Mouse (Mus musculus) lung, embryonic 14.5 days (tissue): ENCODE measurements around the gene Bcl2l14. TPM values are rescaled to one million over a fixed set of nuclear protein-coding genes. Genes with fewer than 3 reads are reported as not detected.

Experiments used
- ATAC-seq: fragments of 200-750 bp; cut with Nextera tagmentation; 2 replicates; pipeline ENCODE4 v1.8.0; 2017; ENCODE audit warnings: mild to moderate bottlenecking, moderate TSS enrichment, moderate library complexity; ENCODE audit not compliant: insufficient read depth
- DNase-seq: peaks from one replicate; pipeline ENCODE4 v3.0.0-alpha.2; 2015
- H3K27ac ChIP-seq: fragments of 300-500 bp; sonication (generic); 2 replicates; pipeline ENCODE4 v1.5.1; 2014; ENCODE audit warnings: low read depth, mild to moderate bottlenecking, moderate library complexity
- H3K27me3 ChIP-seq: fragments of 300-500 bp; sonication (generic); 2 replicates; pipeline ENCODE4 v1.6.1; 2014; ENCODE audit warnings: low read length, control low read depth; ENCODE audit not compliant: insufficient read depth
- H3K36me3 ChIP-seq: fragments of 300-500 bp; sonication (generic); 2 replicates; pipeline ENCODE4 v1.6.1; 2014; ENCODE audit warnings: control low read depth; ENCODE audit not compliant: insufficient read depth
- H3K4me1 ChIP-seq: fragments of 300-500 bp; sonication (generic); 2 replicates; pipeline ENCODE4 v1.6.1; 2014; ENCODE audit warnings: antibody characterized with exemption, control low read depth; ENCODE audit not compliant: insufficient read depth
- H3K4me2 ChIP-seq: fragments of 300-500 bp; sonication (generic); 2 replicates; pipeline ENCODE4 v1.6.1; 2014; ENCODE audit warnings: mild to moderate bottlenecking
- H3K4me3 ChIP-seq: fragments of 300-500 bp; sonication (generic); 2 replicates; pipeline ENCODE4 v1.5.1; 2014; ENCODE audit warnings: low read depth, low read length
- H3K9ac ChIP-seq: fragments of 300-500 bp; sonication (generic); 2 replicates; pipeline ENCODE4 v1.6.1; 2014
- H3K9me3 ChIP-seq: fragments of 300-500 bp; sonication (generic); 2 replicates; pipeline ENCODE4 v1.6.1; 2016; ENCODE audit warnings: low read depth, low read length, control low read depth
- CTCF ChIP-seq: IDR thresholded peaks from 2 replicates; pipeline ENCODE4 v1.5.1; 2016; ENCODE audit warnings: antibody characterized with exemption, low read depth
- WGBS: fragments of 180-500 bp; shearing (Covaris S2); extraction: QIAGEN DNeasy Blood & Tissue Kit; methylation state at CpG from one replicate; pipeline ENCODE4 v1.1.7; 2014; 5-methylcytosine and 5-hydroxymethylcytosine counted together
- polyA plus RNA-seq: library from polyadenylated mRNA; unstranded; fragments of >200 nt; fragmentation: Nextera tagmentation; extraction: Ambion mirVana; gene quantifications from 2 replicates; pipeline ENCODE4 v1.2.1, GENCODE M21; 2014

Bcl2l14 gene
- polyA plus RNA-seq, 1 experiment from 2014 or later = 2.8 TPM

DNA sequence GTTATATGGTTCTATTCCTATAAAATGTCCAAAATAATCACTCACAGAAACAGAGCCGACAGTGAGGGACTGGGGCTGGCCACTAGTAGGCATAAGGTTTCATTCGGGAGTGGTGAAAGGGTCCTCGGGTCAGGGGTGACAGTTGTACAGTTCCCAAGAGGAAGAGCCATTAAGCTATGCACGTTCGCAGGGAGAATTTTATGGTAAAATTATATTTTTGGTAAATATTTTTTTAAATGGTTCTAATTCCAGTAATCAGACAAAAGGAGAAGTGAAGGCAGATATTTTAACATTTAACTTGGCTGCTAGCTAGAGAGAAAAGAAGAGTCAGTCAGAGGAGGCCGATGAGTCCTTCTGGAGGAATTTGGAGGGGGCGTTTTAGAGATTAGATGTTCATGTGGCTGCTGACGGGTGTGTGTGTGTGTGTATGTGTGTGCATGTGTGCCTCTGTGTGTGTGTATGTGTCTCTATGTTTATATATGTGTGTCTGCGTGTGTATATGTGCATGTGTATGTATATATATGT is 38.8 kb downstream of the Bcl2l14 start:
- 62% methylated on average over 9 of the region's 9 CpGs for WGBS
- H3K27me3 ChIP-seq = no peaks in the 10 kb centered on the region
- no peak overlapping the region for H3K9ac ChIP-seq
- H3K4me2 ChIP-seq = no peak overlapping the region
- H3K27ac ChIP-seq = no peak overlapping the region
- DNase-seq = no peak
- no peak for TF ChIP-seq CTCF
- no peaks in the 10 kb centered on the region for H3K9me3 ChIP-seq
- H3K4me3 ChIP-seq = no peak overlapping the region
- no peaks in the 10 kb centered on the region for H3K36me3 ChIP-seq
- ATAC-seq = no peak
- H3K4me1 ChIP-seq = no peaks in the 10 kb centered on the region

DNA sequence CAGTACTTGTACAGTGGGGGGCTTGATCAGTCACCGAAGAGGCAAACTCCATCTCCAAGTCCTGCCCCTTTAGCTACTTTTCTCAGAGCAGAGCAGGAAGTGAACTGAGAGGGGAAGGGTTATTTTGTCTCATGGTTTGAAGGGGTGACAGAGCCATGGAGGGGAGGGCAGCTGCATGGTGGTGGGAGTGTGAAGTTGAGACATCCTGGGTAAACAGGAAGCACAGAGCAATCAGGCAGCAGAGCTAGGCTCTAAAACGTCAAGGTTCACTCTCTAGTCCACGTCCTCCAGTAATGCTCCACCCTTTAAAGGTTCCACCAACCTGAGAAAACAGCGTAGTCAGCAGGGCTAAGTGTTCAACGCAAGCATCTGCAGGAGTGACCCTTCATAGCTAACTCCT is 40.8 kb downstream of the Bcl2l14 start:
- H3K9me3 ChIP-seq = no peaks in the 10 kb centered on the region
- no peaks in the 10 kb centered on the region for H3K4me1 ChIP-seq
- ATAC-seq (no peak), DNase-seq (no peak)
- TF ChIP-seq CTCF = no peak
- no peaks in the 10 kb centered on the region for H3K27me3 ChIP-seq
- 57% methylated on average over 5 of the region's 5 CpGs for WGBS
- H3K36me3 ChIP-seq = no peaks in the 10 kb centered on the region
- no peak overlapping the region for H3K27ac ChIP-seq
- H3K4me3 ChIP-seq = no peak overlapping the region
- H3K9ac ChIP-seq = no peak overlapping the region
- H3K4me2 ChIP-seq = no peak overlapping the region

DNA sequence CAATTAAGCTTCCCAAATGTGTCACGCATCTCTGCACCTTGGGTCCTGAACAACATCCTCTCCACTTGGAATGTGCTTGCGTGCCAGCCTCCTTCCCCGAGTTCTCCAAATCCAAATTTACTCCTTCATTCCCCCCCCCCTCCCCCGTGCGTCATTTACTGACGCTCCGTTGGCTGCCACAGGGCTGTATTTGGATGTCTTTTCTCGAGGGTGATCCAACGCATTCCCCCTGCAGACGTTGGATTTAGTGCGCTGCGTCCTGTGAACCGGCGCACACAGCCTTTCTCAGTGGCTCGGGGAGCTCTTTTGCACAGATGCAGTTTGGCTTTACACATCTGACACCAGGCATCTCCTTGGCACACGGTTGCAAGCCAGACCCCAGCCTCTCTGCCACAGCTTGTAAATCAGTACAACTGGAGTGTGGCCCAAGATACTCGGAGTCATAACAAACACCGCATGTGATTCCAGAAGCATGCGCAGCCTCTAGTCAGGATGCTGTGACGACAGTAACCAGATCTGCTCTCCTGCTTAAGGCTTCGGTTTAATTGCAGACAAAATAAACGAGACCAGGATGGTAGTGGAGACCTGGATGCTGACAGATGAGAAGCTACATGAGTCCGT is 43.4 kb downstream of the Bcl2l14 start:
- Histone ChIP-seq H3K4me3 (peak overlapping the region; percentile 17; the same call in 1 of the 2 replicates), H3K27ac (peak overlapping the region; percentile 73; the same call in 1 of the 2 replicates), H3K9me3 (no peaks in the 10 kb centered on the region), H3K27me3 (no peaks in the 10 kb centered on the region), H3K4me1 (no peaks in the 10 kb centered on the region; the same call in 1 of the 2 replicates), H3K4me2 (peak overlapping the region; percentile 55), H3K9ac (peak overlapping the region; percentile 40), H3K36me3 (no peaks in the 10 kb centered on the region)
- no peak for TF ChIP-seq CTCF
- DNase-seq (peak; percentile 86), ATAC-seq (peak; percentile 88)
- WGBS = 16% methylated on average over 23 of the region's 23 CpGs

DNA sequence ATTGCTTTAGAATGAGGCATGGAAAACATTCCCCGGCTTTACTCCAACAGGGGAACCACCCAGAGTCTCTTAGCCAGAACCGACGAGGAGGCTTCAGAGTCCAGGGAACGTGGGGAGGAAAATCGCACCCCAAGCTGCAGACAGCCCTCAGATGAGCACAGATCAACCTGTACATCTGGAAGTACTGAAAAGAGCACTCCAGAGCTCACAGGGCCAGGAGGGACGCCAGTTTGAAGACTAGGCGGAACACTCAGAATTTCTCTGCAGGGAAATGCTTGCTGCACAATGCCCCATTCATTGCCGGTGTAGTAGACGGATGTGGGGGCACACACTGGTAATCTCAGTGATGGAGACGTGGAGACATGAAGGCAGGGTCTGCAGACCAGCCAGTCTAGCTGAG is 43.9 kb downstream of the Bcl2l14 start:
- Histone ChIP-seq H3K27ac (peak overlapping the region; percentile 73; the same call in 1 of the 2 replicates), H3K9me3 (no peaks in the 10 kb centered on the region), H3K9ac (peak overlapping the region; percentile 40; the same call in 1 of the 2 replicates), H3K27me3 (no peaks in the 10 kb centered on the region), H3K4me1 (no peaks in the 10 kb centered on the region; the same call in 1 of the 2 replicates), H3K4me2 (peak overlapping the region; percentile 55), H3K36me3 (peaks cover 3% of the 10 kb centered on the region; the same call in 1 of the 2 replicates), H3K4me3 (0 out of 2 replicates have a peak overlapping the region, but pooled peaks have one; percentile 17)
- WGBS = 21% methylated on average over 10 of the region's 10 CpGs
- TF ChIP-seq CTCF = no peak
- ATAC-seq (peak; percentile 9; the same call in 1 of the 2 replicates), DNase-seq (peak; percentile 42)

DNA sequence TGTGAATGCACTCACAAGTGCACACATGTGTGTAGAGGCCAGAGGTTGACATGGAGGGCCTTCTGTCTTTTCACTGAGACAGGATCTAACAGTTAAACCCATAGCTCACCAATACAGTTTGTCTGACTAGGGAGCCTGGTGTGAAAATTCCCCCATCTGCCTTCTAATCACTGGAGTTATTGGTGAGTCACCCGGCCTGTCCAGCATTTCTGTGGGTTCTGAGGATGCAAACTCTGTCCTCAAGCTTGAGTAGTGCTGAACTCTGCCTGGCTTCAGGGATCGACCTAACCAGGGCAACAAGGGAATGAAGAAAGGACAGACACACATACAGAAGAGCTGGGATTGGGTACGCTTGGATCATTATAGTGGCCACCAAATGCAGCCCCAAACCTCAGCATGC is 45.6 kb downstream of the Bcl2l14 start:
- Histone ChIP-seq H3K27ac (no peak overlapping the region), H3K36me3 (peaks cover 17% of the 10 kb centered on the region), H3K4me3 (no peak overlapping the region), H3K27me3 (no peaks in the 10 kb centered on the region), H3K4me2 (no peak overlapping the region), H3K4me1 (no peaks in the 10 kb centered on the region; the same call in 1 of the 2 replicates), H3K9ac (no peak overlapping the region), H3K9me3 (no peaks in the 10 kb centered on the region)
- ATAC-seq = no peak
- TF ChIP-seq CTCF = no peak
- DNase-seq = no peak
- 89% methylated on average over 3 of the region's 3 CpGs for WGBS

DNA sequence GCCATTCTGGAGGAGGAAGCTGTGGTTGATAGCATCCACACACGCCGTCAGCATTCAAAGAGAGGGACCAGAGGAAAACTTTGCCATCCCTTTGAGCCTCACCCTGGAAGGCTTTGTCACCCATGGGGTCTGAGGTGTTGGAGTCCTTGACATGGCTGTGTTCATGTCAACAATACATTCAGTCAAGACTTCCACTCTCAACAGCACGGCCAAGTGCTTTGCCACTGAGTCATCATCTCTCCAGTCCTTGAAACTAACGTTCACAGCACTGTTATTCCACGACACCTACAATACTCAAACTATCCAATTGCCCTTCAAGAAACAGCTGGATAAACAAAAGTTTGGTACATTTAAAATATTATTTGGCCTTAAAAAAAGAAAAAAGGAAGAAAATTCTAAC is 46.1 kb downstream of the Bcl2l14 start:
- ATAC-seq (no peak), DNase-seq (no peak)
- H3K27ac ChIP-seq = no peak overlapping the region
- 66% methylated on average over 5 of the region's 5 CpGs for WGBS
- H3K27me3 ChIP-seq = no peaks in the 10 kb centered on the region
- H3K4me2 ChIP-seq = no peak overlapping the region
- H3K36me3 ChIP-seq = peaks cover 18% of the 10 kb centered on the region
- TF ChIP-seq CTCF = no peak
- no peaks in the 10 kb centered on the region for H3K9me3 ChIP-seq
- no peak overlapping the region for H3K9ac ChIP-seq
- no peaks in the 10 kb centered on the region; the same call in 1 of the 2 replicates for H3K4me1 ChIP-seq
- H3K4me3 ChIP-seq = no peak overlapping the region

DNA sequence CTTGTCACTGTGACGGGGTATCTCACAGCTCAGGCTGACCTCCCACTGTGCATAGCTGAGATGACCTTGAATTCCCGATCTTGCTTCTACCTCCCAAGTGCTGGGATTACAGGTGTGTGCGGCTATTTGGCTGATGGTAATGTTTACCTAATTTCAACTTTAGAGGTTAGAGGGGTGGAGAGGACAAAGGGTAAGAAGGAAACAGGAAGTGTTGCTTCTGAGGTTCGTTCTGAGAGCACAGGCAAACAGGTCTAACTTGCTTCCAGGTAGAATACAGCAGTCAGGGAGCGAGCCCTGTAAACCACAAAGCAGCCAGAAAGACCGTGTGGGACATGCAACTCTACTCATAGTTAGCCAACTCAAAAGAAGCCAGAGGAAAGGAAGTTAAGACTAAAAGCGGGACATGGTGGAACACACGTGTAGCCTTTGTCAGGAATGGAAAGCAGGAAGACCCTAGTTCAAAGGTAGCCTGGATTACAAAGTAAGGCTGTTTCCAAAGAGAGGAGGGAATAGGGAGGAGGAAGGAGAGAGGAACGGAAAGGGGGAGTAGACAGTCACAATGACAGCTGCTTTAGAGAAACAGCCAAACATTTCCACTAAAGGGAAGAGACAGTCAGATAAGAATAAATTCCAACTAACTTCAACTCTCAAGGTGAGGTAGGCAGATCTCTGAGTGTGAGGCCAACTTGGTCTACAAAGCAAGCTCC is 47.2 kb downstream of the Bcl2l14 start:
- DNase-seq (peak; percentile 40), ATAC-seq (no peak)
- Histone ChIP-seq H3K9me3 (no peaks in the 10 kb centered on the region), H3K27ac (peak overlapping the region; percentile 46; the same call in 1 of the 2 replicates), H3K4me2 (no peak overlapping the region), H3K27me3 (no peaks in the 10 kb centered on the region), H3K4me3 (no peak overlapping the region), H3K4me1 (no peaks in the 10 kb centered on the region; the same call in 1 of the 2 replicates), H3K9ac (no peak overlapping the region), H3K36me3 (peaks cover 21% of the 10 kb centered on the region)
- 48% methylated on average over 9 of the region's 9 CpGs for WGBS
- no peak for TF ChIP-seq CTCF
